Mouse (Mus musculus) lung, embryonic 14.5 days (tissue): ENCODE results near the gene Gm13272. TPM values are rescaled to one million over a fixed set of nuclear protein-coding genes. Genes with fewer than 3 reads are reported as not detected.
"Not testable (repeated sequence)": the region's sequence is repeated elsewhere in the genome, so short reads cannot be mapped to it uniquely, and the experiment has no call there.

Experiments used
- ATAC-seq: fragments of 200-750 bp; cut with Nextera tagmentation; 2 replicates; pipeline ENCODE4 v1.8.0; 2017; ENCODE audit warnings: mild to moderate bottlenecking, moderate TSS enrichment, moderate library complexity; ENCODE audit not compliant: insufficient read depth
- DNase-seq: peaks from one replicate; pipeline ENCODE4 v3.0.0-alpha.2; 2015
- H3K27ac ChIP-seq: fragments of 300-500 bp; sonication (generic); 2 replicates; pipeline ENCODE4 v1.5.1; 2014; ENCODE audit warnings: low read depth, mild to moderate bottlenecking, moderate library complexity
- H3K27me3 ChIP-seq: fragments of 300-500 bp; sonication (generic); 2 replicates; pipeline ENCODE4 v1.6.1; 2014; ENCODE audit warnings: low read length, control low read depth; ENCODE audit not compliant: insufficient read depth
- H3K36me3 ChIP-seq: fragments of 300-500 bp; sonication (generic); 2 replicates; pipeline ENCODE4 v1.6.1; 2014; ENCODE audit warnings: control low read depth; ENCODE audit not compliant: insufficient read depth
- H3K4me1 ChIP-seq: fragments of 300-500 bp; sonication (generic); 2 replicates; pipeline ENCODE4 v1.6.1; 2014; ENCODE audit warnings: antibody characterized with exemption, control low read depth; ENCODE audit not compliant: insufficient read depth
- H3K4me2 ChIP-seq: fragments of 300-500 bp; sonication (generic); 2 replicates; pipeline ENCODE4 v1.6.1; 2014; ENCODE audit warnings: mild to moderate bottlenecking
- H3K4me3 ChIP-seq: fragments of 300-500 bp; sonication (generic); 2 replicates; pipeline ENCODE4 v1.5.1; 2014; ENCODE audit warnings: low read depth, low read length
- H3K9ac ChIP-seq: fragments of 300-500 bp; sonication (generic); 2 replicates; pipeline ENCODE4 v1.6.1; 2014
- H3K9me3 ChIP-seq: fragments of 300-500 bp; sonication (generic); 2 replicates; pipeline ENCODE4 v1.6.1; 2016; ENCODE audit warnings: low read depth, low read length, control low read depth
- CTCF ChIP-seq: IDR thresholded peaks from 2 replicates; pipeline ENCODE4 v1.5.1; 2016; ENCODE audit warnings: antibody characterized with exemption, low read depth
- WGBS: fragments of 180-500 bp; shearing (Covaris S2); extraction: QIAGEN DNeasy Blood & Tissue Kit; methylation state at CpG from one replicate; pipeline ENCODE4 v1.1.7; 2014; 5-methylcytosine and 5-hydroxymethylcytosine counted together
- polyA plus RNA-seq: library from polyadenylated mRNA; unstranded; fragments of >200 nt; fragmentation: Nextera tagmentation; extraction: Ambion mirVana; gene quantifications from 2 replicates; pipeline ENCODE4 v1.2.1, GENCODE M21; 2014

Gm13272 gene
- polyA plus RNA-seq, 1 experiment from 2014 or later: not detected

DNA sequence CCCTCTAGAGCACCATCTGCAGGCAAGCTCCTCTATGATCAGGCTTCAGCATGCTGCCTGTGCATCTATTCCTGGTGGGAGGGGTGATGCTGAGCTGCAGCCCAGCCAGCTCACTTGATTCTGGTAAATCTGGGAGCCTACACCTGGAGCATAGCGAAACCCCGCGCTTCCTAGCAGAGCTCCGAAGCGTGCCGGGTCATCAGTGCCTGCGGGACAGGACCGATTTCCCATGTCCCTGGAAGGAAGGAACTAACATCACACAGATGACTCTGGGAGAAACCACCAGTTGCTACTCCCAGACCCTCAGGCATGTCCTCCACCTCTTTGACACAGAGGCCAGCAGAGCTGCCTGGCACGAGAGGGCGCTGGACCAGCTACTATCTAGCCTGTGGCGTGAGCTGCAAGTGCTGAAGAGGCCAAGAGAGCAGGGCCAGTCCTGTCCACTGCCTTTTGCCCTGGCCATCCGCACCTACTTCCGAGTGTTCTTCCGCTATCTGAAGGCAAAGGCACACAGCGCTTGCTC is 24.8 kb upstream of the Gm13272 start, which contains the start of gene Gm13271:
Gm13271 (plus strand) TSS at position 51 of the 523 bp plus-strand sequence.
- H3K4me2 ChIP-seq, H3K27ac ChIP-seq, H3K4me3 ChIP-seq, H3K36me3 ChIP-seq, H3K4me1 ChIP-seq, DNase-seq, H3K9me3 ChIP-seq, ATAC-seq, H3K27me3 ChIP-seq, H3K9ac ChIP-seq: not testable (repeated sequence)
- TF ChIP-seq CTCF: 0 out of 2 replicates have a peak, but pooled peaks have one; percentile 16
- 73% methylated on average over 15 of the region's 15 CpGs for WGBS

DNA sequence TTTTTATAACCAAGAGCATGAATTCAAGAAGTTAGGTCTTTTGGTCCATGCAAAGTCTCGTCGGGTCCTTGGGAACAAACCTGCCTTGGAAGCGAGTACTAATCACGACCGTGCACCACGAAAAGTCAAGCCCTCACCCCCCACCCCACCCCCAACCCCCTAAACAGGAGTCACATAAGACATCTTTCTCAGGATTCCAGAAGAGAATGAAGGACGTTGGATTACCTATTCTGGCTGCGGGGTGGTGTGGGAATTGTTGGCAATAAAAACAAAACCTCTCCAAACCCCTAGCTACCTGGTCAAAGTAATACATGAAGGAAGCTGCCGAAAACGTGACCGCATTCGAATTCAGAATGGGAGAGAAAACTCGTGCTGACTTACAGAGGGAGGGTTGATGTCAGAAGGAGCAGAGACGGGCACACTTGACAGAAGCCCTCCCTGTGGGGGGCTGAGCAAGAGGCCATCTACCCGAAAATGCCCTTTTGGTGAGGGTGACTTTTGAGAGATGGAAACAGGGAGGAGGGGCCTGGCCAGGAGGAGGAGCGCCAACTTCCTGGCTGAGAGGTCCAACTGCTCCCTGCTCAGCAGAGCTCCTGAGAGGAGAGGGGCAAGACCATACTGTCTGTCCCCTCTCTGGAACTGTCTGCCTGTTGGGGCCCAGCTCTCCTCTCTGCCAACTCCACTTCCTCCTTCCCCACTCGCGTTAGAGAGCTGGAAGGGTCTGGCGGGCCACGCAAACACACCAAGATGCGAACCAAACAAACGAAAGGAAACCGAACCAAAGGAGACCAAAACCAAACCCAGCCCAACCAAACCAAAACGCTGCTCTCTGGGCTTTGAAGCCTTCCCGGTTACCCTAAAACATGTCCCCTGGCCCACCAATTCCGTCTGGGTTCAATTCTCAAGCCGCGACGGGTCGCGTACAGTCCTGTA is 22.8 kb upstream of the Gm13272 start:
- H3K4me1 ChIP-seq, ATAC-seq, H3K27me3 ChIP-seq, H3K36me3 ChIP-seq, H3K9me3 ChIP-seq: not testable (repeated sequence)
- Histone ChIP-seq H3K4me3 (peak overlapping the region; percentile 46), H3K9ac (peak overlapping the region; percentile 67), H3K4me2 (peak overlapping the region; percentile 68), H3K27ac (peak overlapping the region; percentile 97)
- peak; percentile 48 for DNase-seq
- WGBS: 9% methylated on average over 28 of the region's 31 CpGs

DNA sequence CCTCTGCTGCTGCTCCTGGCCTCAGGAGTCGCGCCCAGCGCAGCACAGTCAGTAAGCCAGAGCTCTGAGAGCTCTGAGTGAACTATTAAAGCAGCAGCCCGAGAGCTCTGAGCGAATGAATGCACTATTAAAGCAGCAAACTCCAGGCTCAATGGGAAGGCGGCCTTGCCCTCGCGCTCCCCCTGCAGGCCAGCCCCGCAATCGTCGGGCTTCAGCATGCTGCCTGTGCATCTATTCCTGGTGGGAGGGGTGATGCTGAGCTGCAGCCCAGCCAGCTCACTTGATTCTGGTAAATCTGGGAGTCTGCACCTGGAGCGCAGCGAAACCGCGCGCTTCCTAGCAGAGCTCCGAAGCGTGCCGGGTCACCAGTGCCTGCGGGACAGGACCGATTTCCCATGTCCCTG is 22.0 kb upstream of the Gm13272 start:
- peak; percentile 85 for TF ChIP-seq CTCF

DNA sequence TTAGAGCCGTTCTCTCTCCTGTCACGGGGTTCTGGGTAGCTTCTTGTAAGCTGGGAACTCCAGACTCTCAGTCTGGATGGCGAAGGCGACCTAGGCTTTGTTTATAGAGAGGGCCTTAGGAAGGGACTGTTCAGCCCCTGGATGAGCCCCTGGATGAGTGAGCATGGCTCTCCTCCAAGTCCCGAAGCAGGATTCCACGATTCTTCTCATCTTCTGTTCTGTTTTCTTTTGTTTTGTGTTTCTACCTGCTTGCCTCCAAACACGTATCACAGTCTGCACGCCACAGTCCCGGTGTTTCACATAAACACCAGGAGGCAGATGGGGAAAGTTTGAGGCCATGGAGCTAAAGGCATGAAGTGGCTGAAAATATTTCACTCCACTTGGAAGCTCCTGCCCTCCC is 20.9 kb upstream of the Gm13272 start:
- not testable (repeated sequence) for H3K4me3 ChIP-seq, H3K27me3 ChIP-seq, H3K36me3 ChIP-seq, H3K9me3 ChIP-seq, H3K4me1 ChIP-seq, H3K27ac ChIP-seq, H3K9ac ChIP-seq, ATAC-seq, DNase-seq, H3K4me2 ChIP-seq
- 90% methylated on average over 9 of the region's 9 CpGs for WGBS

More for the DNA sequence above, 22.0 kb upstream of the Gm13272 start:
- 0% methylated on average over 14 of the region's 21 CpGs for WGBS
- peak overlapping the region; percentile 46 for H3K4me3 ChIP-seq
- H3K4me1 ChIP-seq, H3K36me3 ChIP-seq, H3K9me3 ChIP-seq, H3K27me3 ChIP-seq: not testable (repeated sequence)
- peak overlapping the region; percentile 97 for H3K27ac ChIP-seq
- H3K9ac ChIP-seq: peak overlapping the region; percentile 67; the same call in 1 of the 2 replicates
- peak overlapping the region; percentile 68 for H3K4me2 ChIP-seq
- DNase-seq (peak; percentile 94), ATAC-seq (peak; percentile 100)

DNA sequence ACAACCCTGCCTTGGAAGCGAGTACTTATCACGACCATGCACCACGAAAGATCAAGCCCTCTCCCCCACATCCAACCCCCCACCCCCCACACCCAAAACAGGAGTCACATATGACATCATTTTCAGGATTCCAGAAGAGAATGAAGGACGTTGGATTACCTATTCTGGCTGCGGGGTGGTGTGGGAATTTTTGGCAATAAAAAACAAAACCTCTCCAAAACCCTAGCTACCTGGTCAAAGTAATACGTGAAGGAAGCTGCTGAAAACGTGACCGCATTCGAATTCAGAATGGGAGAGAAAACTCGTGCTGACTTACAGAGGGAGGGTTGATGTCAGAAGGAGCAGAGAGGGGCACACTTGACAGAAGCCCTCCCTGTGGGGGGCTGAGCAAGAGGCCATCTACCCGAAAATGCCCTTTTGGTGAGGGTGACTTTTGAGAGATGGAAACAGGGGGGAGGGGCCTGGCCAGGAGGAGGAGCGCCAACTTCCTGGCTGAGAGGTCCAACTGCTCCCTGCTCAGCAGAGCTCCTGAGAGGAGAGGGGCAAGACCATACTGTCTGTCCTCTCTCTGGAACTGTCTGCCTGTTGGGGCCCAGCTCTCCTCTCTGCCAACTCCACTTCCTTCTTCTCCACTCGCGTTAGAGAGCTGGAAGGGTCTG is 19.9 kb upstream of the Gm13272 start, which contains the start of gene Gm13283:
Gm13283 (plus strand) TSS at position 510 of the 659 bp plus-strand sequence.
- Histone ChIP-seq H3K4me2 (peak within 1 kb of the TSS; percentile 48; the same call in 1 of the 2 replicates), H3K4me3 (peak within 1 kb of the TSS; percentile 22; the same call in 1 of the 2 replicates), H3K27ac (peak within 1 kb of the TSS; percentile 50; the same call in 1 of the 2 replicates)
- not testable (repeated sequence) for ATAC-seq, H3K9ac ChIP-seq, DNase-seq, H3K9me3 ChIP-seq, H3K4me1 ChIP-seq, H3K36me3 ChIP-seq, H3K27me3 ChIP-seq
- 19% methylated on average over 8 of the region's 14 CpGs for WGBS

DNA sequence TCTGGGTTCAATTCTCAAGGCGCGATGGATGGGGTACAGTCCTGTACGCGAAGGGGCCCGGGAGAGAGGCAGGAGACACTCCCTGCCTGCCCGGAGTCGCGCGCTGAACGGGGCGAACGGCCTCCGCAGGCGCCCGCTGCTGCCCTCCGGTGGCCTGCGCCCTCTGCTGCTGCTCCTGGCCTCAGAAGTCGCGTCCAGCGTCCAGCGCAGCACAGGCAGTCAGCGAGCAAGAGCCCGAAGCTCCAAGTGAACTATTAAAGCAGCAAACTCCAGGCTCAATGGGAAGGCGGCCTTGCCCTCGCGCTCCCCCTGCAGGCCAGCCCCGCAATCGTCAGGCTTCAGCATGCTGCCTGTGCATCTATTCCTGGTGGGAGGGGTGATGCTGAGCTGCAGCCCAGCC is 19.2 kb upstream of the Gm13272 start:
- WGBS: under 1% methylated on average over 18 of the region's 28 CpGs
- H3K9ac ChIP-seq, H3K36me3 ChIP-seq, ATAC-seq, H3K9me3 ChIP-seq, H3K4me1 ChIP-seq, H3K27me3 ChIP-seq: not testable (repeated sequence)
- Histone ChIP-seq H3K4me2 (peak overlapping the region; percentile 48; the same call in 1 of the 2 replicates), H3K27ac (peak overlapping the region; percentile 50; the same call in 1 of the 2 replicates), H3K4me3 (peak overlapping the region; percentile 22; the same call in 1 of the 2 replicates)
- TF ChIP-seq CTCF: peak; percentile 66
- DNase-seq: peak; percentile 84

DNA sequence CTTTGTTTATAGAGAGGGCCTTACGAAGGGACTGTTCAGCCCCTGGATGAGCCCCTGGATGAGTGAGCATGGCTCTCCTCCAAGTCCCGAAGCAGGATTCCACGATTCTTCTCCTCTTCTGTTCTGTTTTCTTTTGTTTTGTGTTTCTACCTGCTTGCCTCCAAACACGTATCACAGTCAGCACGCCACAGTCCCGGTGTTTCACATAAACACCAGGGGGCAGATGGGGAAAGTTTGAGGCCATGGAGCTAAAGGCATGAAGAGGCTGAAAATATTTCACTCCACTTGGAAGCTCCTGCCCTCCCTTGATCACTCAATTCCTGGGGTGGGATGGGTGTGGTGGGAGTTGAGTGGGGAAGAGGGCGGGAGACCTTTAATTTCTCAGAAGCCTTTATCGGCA is 17.9 kb upstream of the Gm13272 start:
- H3K9me3 ChIP-seq, DNase-seq, ATAC-seq, H3K4me1 ChIP-seq, H3K27ac ChIP-seq, H3K9ac ChIP-seq, H3K4me3 ChIP-seq, H3K36me3 ChIP-seq, H3K4me2 ChIP-seq, H3K27me3 ChIP-seq: not testable (repeated sequence)
- 62% methylated on average over 6 of the region's 8 CpGs for WGBS

DNA sequence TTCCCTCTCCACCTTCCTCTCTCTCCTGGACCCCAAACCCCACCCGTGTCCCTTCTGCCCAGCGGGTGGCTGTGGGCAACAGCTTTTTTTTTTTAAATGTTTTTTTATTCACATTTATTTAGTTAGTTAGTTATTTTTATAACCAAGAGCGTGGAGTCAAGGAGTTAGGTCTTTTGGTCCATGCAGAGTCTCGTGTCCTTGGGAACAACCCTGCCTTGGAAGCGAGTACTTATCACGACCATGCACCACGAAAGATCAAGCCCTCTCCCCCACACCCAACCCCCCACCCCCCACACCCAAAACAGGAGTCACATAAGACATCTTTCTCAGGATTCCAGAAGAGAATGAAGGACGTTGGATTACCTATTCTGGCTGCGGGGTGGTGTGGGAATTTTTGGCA is 17.3 kb upstream of the Gm13272 start:
- not testable (repeated sequence) for H3K36me3 ChIP-seq, H3K9me3 ChIP-seq, ATAC-seq, H3K4me1 ChIP-seq, H3K27ac ChIP-seq, DNase-seq, H3K9ac ChIP-seq, H3K27me3 ChIP-seq, H3K4me3 ChIP-seq
- peak overlapping the region; percentile 43; the same call in 1 of the 2 replicates for H3K4me2 ChIP-seq
- WGBS: 51% methylated on average over 9 of the region's 9 CpGs
